Mouse (Mus musculus): ENCODE data around the gene Akap8l. TPM values are rescaled to one million over a fixed set of nuclear protein-coding genes. Genes with fewer than 3 reads are reported as not detected.

Akap8l gene
- polyA plus RNA-seq, 1 experiment from 2014 or later: 63.2 TPM

- DNase-seq (ENCODE audit: low spot score): peak; percentile 29
- peak; percentile 53; the same call in 1 of the 2 replicates for ATAC-seq (replicated peaks; ENCODE audit: low FRiP score, low read depth)
- TF ChIP-seq CTCF (IDR thresholded peaks at IDR 0.05; ENCODE audit: low read depth): no peak
- H3K9ac ChIP-seq (ENCODE audit: low read depth, low read length): 0 out of 2 replicates have a peak overlapping the region, but pooled peaks have one; percentile 35
- H3K4me2 ChIP-seq (ENCODE audit: low read length): peak overlapping the region; percentile 46
- 16% methylated on average over 11 of the region's 17 CpGs for WGBS
- H3K36me3 ChIP-seq (ENCODE audit: insufficient read depth, low read length): peaks cover 4% of the 10 kb centered on the region; the same call in 1 of the 2 replicates
- H3K27ac ChIP-seq: peak overlapping the region; percentile 36; the same call in 1 of the 2 replicates
- H3K9me3 ChIP-seq (replicated peaks; ENCODE audit: low read length): no peaks in the 10 kb centered on the region
- no peaks in the 10 kb centered on the region for H3K27me3 ChIP-seq (ENCODE audit: insufficient read depth, low read length)
- H3K4me1 ChIP-seq (replicated peaks; ENCODE audit: insufficient read depth, low read length): 0 out of 2 replicates have a peak, but pooled peaks cover 3% of the 10 kb centered on the region
- peak overlapping the region; percentile 18; the same call in 1 of the 2 replicates for H3K4me3 ChIP-seq (replicated peaks; ENCODE audit: low read depth, low read length)
These were observed 18.7 kb upstream of the Akap8l start for GRCm38 (mm10) chr17:32368991-32369578.

DNA sequence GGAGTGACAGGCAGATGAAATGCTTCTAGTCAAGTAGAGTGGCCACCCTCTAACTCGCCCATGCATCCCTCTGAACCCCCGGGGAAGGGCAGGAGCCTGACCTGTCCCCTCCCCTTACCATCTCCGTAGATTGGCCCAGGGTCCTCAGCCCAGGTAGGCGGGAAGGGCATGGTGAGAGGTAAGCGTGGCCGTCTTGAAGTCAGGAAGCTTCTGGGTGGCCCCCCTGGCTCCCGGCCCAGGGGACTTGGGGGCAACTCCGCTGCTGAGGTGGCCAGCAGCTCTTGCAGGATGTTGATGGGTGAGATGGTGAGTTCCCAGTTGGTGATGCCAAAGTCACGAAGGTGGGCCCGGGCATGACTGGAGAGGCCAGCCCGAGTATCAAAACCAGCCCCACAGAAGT, 17.3 kb upstream of the Akap8l start:
- Histone ChIP-seq H3K27ac (no peak overlapping the region), H3K9ac (ENCODE audit: low read depth, low read length) (no peak overlapping the region), H3K36me3 (ENCODE audit: insufficient read depth, low read length) (peaks cover 4% of the 10 kb centered on the region; the same call in 1 of the 2 replicates), H3K9me3 (replicated peaks; ENCODE audit: low read length) (no peaks in the 10 kb centered on the region), H3K27me3 (ENCODE audit: insufficient read depth, low read length) (no peaks in the 10 kb centered on the region), H3K4me2 (ENCODE audit: low read length) (no peak overlapping the region), H3K4me1 (replicated peaks; ENCODE audit: insufficient read depth, low read length) (peaks cover 10% of the 10 kb centered on the region), H3K4me3 (replicated peaks; ENCODE audit: low read depth, low read length) (no peak overlapping the region)
- DNase-seq (ENCODE audit: low spot score) (no peak), ATAC-seq (replicated peaks; ENCODE audit: low FRiP score, low read depth) (no peak)
- 91% methylated on average over 11 of the region's 11 CpGs for WGBS
- TF ChIP-seq CTCF (IDR thresholded peaks at IDR 0.05; ENCODE audit: low read depth): no peak

- H3K9ac ChIP-seq (ENCODE audit: low read depth, low read length): no peak overlapping the region
- no peak overlapping the region for H3K4me3 ChIP-seq (replicated peaks; ENCODE audit: low read depth, low read length)
- no peak overlapping the region; the same call in 1 of the 2 replicates for H3K4me2 ChIP-seq (ENCODE audit: low read length)
- peaks cover 16% of the 10 kb centered on the region for H3K36me3 ChIP-seq (ENCODE audit: insufficient read depth, low read length)
- H3K27ac ChIP-seq: no peak overlapping the region
- ATAC-seq (replicated peaks; ENCODE audit: low FRiP score, low read depth) (no peak), DNase-seq (ENCODE audit: low spot score) (no peak)
- no peaks in the 10 kb centered on the region for H3K9me3 ChIP-seq (replicated peaks; ENCODE audit: low read length)
- 62% methylated on average over 1 of the region's 1 CpGs for WGBS
- H3K27me3 ChIP-seq (ENCODE audit: insufficient read depth, low read length): no peaks in the 10 kb centered on the region
- peaks cover 11% of the 10 kb centered on the region for H3K4me1 ChIP-seq (replicated peaks; ENCODE audit: insufficient read depth, low read length)
- no peak for TF ChIP-seq CTCF (IDR thresholded peaks at IDR 0.05; ENCODE audit: low read depth)
These were observed 14.9 kb upstream of the Akap8l start for GRCm38 (mm10) chr17:32365296-32365695.

DNA sequence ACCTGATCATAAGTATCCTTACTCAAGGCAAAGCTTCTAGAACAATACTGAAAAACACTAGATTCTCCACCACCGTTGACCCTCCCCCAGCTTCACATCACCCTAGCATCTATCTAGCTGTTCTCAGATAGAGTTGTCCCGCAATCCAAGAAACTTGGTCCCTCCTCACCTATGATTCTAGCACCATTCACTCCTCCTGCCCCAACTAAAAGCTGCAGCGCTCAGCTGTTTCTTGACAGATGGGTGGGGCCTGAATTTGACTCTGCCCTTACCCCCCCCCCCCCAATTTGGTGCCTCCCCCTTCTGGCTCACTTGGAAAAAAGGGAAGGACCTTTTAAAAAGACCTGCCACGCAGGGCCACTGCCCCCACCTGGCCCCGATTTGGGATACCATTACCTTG, 14.4 kb upstream of the Akap8l start:
- H3K9ac ChIP-seq (ENCODE audit: low read depth, low read length): peak overlapping the region; percentile 38; the same call in 1 of the 2 replicates
- 0 out of 2 replicates have a peak, but pooled peaks have one; percentile 0 for TF ChIP-seq CTCF (IDR thresholded peaks at IDR 0.05; ENCODE audit: low read depth)
- H3K4me2 ChIP-seq (ENCODE audit: low read length): peak overlapping the region; percentile 89
- H3K27ac ChIP-seq: peak overlapping the region; percentile 80
- DNase-seq (ENCODE audit: low spot score) (no peak), ATAC-seq (replicated peaks; ENCODE audit: low FRiP score, low read depth) (no peak)
- peaks cover 11% of the 10 kb centered on the region for H3K4me1 ChIP-seq (replicated peaks; ENCODE audit: insufficient read depth, low read length)
- no peaks in the 10 kb centered on the region for H3K9me3 ChIP-seq (replicated peaks; ENCODE audit: low read length)
- peak overlapping the region; percentile 75; the same call in 1 of the 2 replicates for H3K4me3 ChIP-seq (replicated peaks; ENCODE audit: low read depth, low read length)
- WGBS: 48% methylated on average over 5 of the region's 5 CpGs
- H3K36me3 ChIP-seq (ENCODE audit: insufficient read depth, low read length): peaks cover 21% of the 10 kb centered on the region
- H3K27me3 ChIP-seq (ENCODE audit: insufficient read depth, low read length): no peaks in the 10 kb centered on the region

- 0% methylated on average over 29 of the region's 47 CpGs for WGBS
- peaks cover 11% of the 10 kb centered on the region for H3K4me1 ChIP-seq (replicated peaks; ENCODE audit: insufficient read depth, low read length)
These were observed 13.9 kb upstream of the Akap8l start for GRCm38 (mm10) chr17:32364331-32364730.

DNA sequence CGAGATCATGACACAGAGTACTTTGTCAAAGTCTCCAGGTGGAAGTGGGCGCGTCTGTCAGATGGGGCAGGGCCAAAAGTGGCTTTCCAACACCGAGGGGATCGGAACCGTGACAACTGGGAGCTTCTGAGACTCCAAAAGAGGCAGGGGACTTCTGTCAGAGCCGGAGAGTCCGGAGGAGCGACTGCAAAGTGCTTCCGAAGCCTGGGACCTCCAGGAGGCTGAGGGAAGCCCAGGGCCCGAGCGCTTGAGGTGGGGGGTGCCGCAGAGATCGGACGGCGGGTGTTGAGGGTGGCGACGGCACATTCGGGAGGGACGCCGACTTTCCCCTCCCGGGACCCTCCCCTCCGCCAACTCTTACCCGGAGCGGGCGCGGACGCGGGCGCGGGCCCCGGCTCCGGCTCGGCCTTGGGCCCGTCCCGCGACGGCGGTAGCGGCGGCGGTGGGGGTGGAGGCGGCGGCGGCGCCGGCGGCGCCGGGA, 13.5 kb upstream of the Akap8l start:
- DNase-seq (ENCODE audit: low spot score): peak; percentile 33
- Histone ChIP-seq H3K4me2 (ENCODE audit: low read length) (peak overlapping the region; percentile 89), H3K36me3 (ENCODE audit: insufficient read depth, low read length) (peaks cover 29% of the 10 kb centered on the region), H3K27me3 (ENCODE audit: insufficient read depth, low read length) (no peaks in the 10 kb centered on the region), H3K27ac (peak overlapping the region; percentile 80), H3K9me3 (replicated peaks; ENCODE audit: low read length) (no peaks in the 10 kb centered on the region), H3K9ac (ENCODE audit: low read depth, low read length) (peak overlapping the region; percentile 96), H3K4me3 (replicated peaks; ENCODE audit: low read depth, low read length) (peak overlapping the region; percentile 75), H3K4me1 (replicated peaks; ENCODE audit: insufficient read depth, low read length) (peaks cover 8% of the 10 kb centered on the region)
- 0% methylated on average over 23 of the region's 50 CpGs for WGBS
- ATAC-seq (replicated peaks; ENCODE audit: low FRiP score, low read depth): peak; percentile 45
- TF ChIP-seq CTCF (IDR thresholded peaks at IDR 0.05; ENCODE audit: low read depth): no peak

More at GRCm38 (mm10) chr17:32364331-32364730, 13.9 kb upstream of the Akap8l start:
- peak overlapping the region; percentile 80 for H3K27ac ChIP-seq
- H3K27me3 ChIP-seq (ENCODE audit: insufficient read depth, low read length): no peaks in the 10 kb centered on the region
- TF ChIP-seq CTCF (IDR thresholded peaks at IDR 0.05; ENCODE audit: low read depth): peak; percentile 32; the same call in 1 of the 2 replicates
- peak; percentile 94 for DNase-seq (ENCODE audit: low spot score)
- H3K9ac ChIP-seq (ENCODE audit: low read depth, low read length): peak overlapping the region; percentile 96
- peak overlapping the region; percentile 89 for H3K4me2 ChIP-seq (ENCODE audit: low read length)
- peak; percentile 92 for ATAC-seq (replicated peaks; ENCODE audit: low FRiP score, low read depth)
- H3K4me3 ChIP-seq (replicated peaks; ENCODE audit: low read depth, low read length): peak overlapping the region; percentile 75
- peaks cover 24% of the 10 kb centered on the region for H3K36me3 ChIP-seq (ENCODE audit: insufficient read depth, low read length)
- no peaks in the 10 kb centered on the region for H3K9me3 ChIP-seq (replicated peaks; ENCODE audit: low read length)
